Comparison of ENCODE assay signal across 8 mouse cellular contexts in the genomic region with DNA sequence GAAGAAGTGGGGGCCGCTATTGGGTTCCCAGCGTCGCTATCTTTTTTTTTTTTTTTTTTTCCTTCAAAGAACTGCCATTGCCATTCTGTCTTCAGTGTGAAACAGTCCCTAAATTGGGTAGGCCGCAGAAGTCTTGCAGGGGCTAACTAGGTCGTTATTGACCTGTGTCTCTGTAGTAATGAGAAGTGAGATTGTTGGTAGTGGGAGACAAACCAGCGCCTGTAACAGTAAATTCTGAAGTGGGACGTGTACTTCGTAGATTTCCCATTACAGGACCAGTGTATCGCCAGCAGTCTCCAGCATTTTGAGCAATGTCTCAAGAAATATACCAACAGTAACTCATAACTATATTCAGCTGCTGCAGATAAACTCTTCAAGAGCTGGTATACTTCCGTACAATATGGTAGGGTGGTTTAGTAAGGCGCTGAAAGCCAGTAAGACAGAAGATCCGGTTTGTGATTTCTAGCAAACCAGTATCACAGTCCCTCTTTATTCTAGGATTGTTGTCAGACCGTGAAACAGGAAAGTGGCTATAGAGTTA. TPM values are rescaled to one million over a fixed set of nuclear protein-coding genes. Genes with fewer than 3 reads are reported as not detected.
DNase-seq lines count a peak whose midpoint lies in the region; ATAC-seq and TF ChIP-seq lines count a peak whose summit lies in the region.

No protein-coding gene starts in this region.

- no peak for TF ChIP-seq POLR2A in liver, adult 2 months (IDR thresholded peaks at IDR 0.05; ENCODE audit: extremely low read depth, insufficient read depth, low read length)

- H3K9me3 ChIP-seq in forebrain, postnatal 0 days (ENCODE audit: low read length), result no peaks in the 10 kb centered on the region
- no peaks in the 10 kb centered on the region for H3K9me3 ChIP-seq in midbrain, embryonic 10.5 days (replicated peaks)

- peak overlapping the region; percentile 14; the same call in 1 of the 2 replicates for H3K27ac ChIP-seq in liver, adult 2 months (replicated peaks; ENCODE audit: insufficient read depth, low read depth, low read length)
- peak overlapping the region; percentile 91; the same call in 1 of the 2 replicates for H3K27ac ChIP-seq in forebrain, postnatal 0 days (ENCODE audit: low read depth, low read length)
- peak overlapping the region; percentile 96 for H3K27ac ChIP-seq in midbrain, embryonic 10.5 days (replicated peaks)

- H3K4me2 ChIP-seq in forebrain, postnatal 0 days (ENCODE audit: low read depth), result peak overlapping the region; percentile 60

- H3K36me3 ChIP-seq in liver, adult 2 months (ENCODE audit: control insufficient read depth, insufficient read depth, low read length), result peaks cover 12% of the 10 kb centered on the region
- peaks cover 3% of the 10 kb centered on the region; the same call in 1 of the 2 replicates for H3K36me3 ChIP-seq in forebrain, postnatal 0 days (ENCODE audit: insufficient read depth)
- H3K36me3 ChIP-seq in midbrain, embryonic 10.5 days, result peaks cover 38% of the 10 kb centered on the region

- TF ChIP-seq CTCF in liver, adult 2 months (IDR thresholded peaks at IDR 0.05; ENCODE audit: low read depth, low read length), result no peak
- TF ChIP-seq CTCF in forebrain, postnatal 0 days (IDR thresholded peaks at IDR 0.05; ENCODE audit: low read depth), result no peak

- peaks cover 10% of the 10 kb centered on the region; the same call in 1 of the 2 replicates for H3K79me2 ChIP-seq in liver, adult 2 months (ENCODE audit: control insufficient read depth, insufficient read depth, low read length)

- no peaks in the 10 kb centered on the region for H3K27me3 ChIP-seq in liver, adult 2 months (ENCODE audit: control insufficient read depth, insufficient read depth, low read length)
- H3K27me3 ChIP-seq in forebrain, postnatal 0 days (ENCODE audit: insufficient read depth, low read length), result no peaks in the 10 kb centered on the region
- H3K27me3 ChIP-seq in midbrain, embryonic 10.5 days (ENCODE audit: low read depth, poor library complexity, severe bottlenecking), result no peaks in the 10 kb centered on the region

- DNase-seq in liver, adult 2 months (ENCODE audit: extremely low read depth, low read depth, low spot score), result peak; percentile 21
- no peak for DNase-seq in liver
- no peak for DNase-seq in forebrain, postnatal 0 days
- DNase-seq in midbrain, embryonic 10.5 days (ENCODE audit: low spot score), result no peak
- no peak for DNase-seq in adrenal gland, adult 18-20 months (ENCODE audit: low spot score in 2 of 2)
- DNase-seq in cerebellum, postnatal 36 days, result no peak

- WGBS in liver, adult 2 months, result 2% methylated on average over 13 of the region's 13 CpGs
- 3% methylated on average over 13 of the region's 13 CpGs for WGBS in forebrain, postnatal 0 days
- 8% methylated on average over 13 of the region's 13 CpGs for WGBS in midbrain, embryonic 10.5 days

- H3K9ac ChIP-seq in liver, adult 2 months (ENCODE audit: low read depth, low read length), result peak overlapping the region; percentile 94
- H3K9ac ChIP-seq in forebrain, postnatal 0 days, result peak overlapping the region; percentile 96

- peak; percentile 16 for ATAC-seq in activated CD4-positive, CD25-positive, alpha-beta regulatory T cell, adult 4 months
- no peak for ATAC-seq in forebrain, postnatal 0 days
- no peak for ATAC-seq in megakaryocyte progenitor cell, adult 5-6 weeks (replicated peaks; ENCODE audit: poor library complexity)

- H3K4me3 ChIP-seq in liver, adult 2 months (ENCODE audit: insufficient read depth, low read depth, low read length), result peak overlapping the region; percentile 98
- H3K4me3 ChIP-seq in forebrain, postnatal 0 days (ENCODE audit: low read depth, low read length), result peak overlapping the region; percentile 100
- H3K4me3 ChIP-seq in midbrain, embryonic 10.5 days, result peak overlapping the region; percentile 90

- H3K4me1 ChIP-seq in liver, adult 2 months (ENCODE audit: control insufficient read depth, insufficient read depth, low read length), result peaks cover 10% of the 10 kb centered on the region; the same call in 1 of the 2 replicates
- H3K4me1 ChIP-seq in forebrain, postnatal 0 days (ENCODE audit: insufficient read depth), result 0 out of 2 replicates have a peak, but pooled peaks cover 7% of the 10 kb centered on the region
- peaks cover 22% of the 10 kb centered on the region for H3K4me1 ChIP-seq in midbrain, embryonic 10.5 days

RNA-seq across cellular contexts. Expression of a gene that starts 0.8 kb away (rescaled TPM):
- 20.9 and 40.3 TPM in 2 replicates for total RNA-seq in liver, adult 2 months (2014; rRNA removed)
- polyA plus RNA-seq in liver, adult 2 months (2012; rRNA removed), result 1.5 and 1.8 TPM in 2 replicates
- 100 to 1,000 TPM; 313 to 322 TPM for polyA plus RNA-seq in activated CD4-positive, CD25-positive, alpha-beta regulatory T cell, adult 4 months (2017; shearing (Covaris generic))
- total RNA-seq in forebrain, postnatal 0 days (2014; rRNA removed), result 130 and 152 TPM in 2 replicates
- polyA plus RNA-seq in forebrain, postnatal 0 days (2015; fragmentation: Nextera tagmentation; extraction: Ambion mirVana), result 287 and 316 TPM in 2 replicates
- polyA plus RNA-seq in midbrain, embryonic 10.5 days (2016; fragmentation: Nextera tagmentation; extraction: Ambion mirVana), result 354 and 383 TPM in 2 replicates
- total RNA-seq in adrenal gland, adult 18-20 months (2021), result 100 to 1,000 TPM; 137 to 172 TPM
- 421 and 424 TPM in 2 replicates for total RNA-seq in megakaryocyte progenitor cell, adult 5-6 weeks (2015)
- total RNA-seq in megakaryocyte progenitor cell, adult 5-6 weeks (2017), result 505 and 604 TPM in 2 replicates

RNA-seq across cellular contexts. Expression of a gene that starts 23.2 kb away (rescaled TPM):
- total RNA-seq in liver, adult 2 months (2014; rRNA removed), result 10.7 and 14.7 TPM in 2 replicates
- polyA plus RNA-seq in liver, adult 2 months (2012; rRNA removed), result 7.9 and 9.7 TPM in 2 replicates
- polyA plus RNA-seq in activated CD4-positive, CD25-positive, alpha-beta regulatory T cell, adult 4 months (2017; shearing (Covaris generic)), result 10 to 100 TPM; 57.9 to 63.0 TPM
- 12.5 and 13.0 TPM in 2 replicates for total RNA-seq in forebrain, postnatal 0 days (2014; rRNA removed)
- 30.5 and 32.3 TPM in 2 replicates for polyA plus RNA-seq in forebrain, postnatal 0 days (2015; fragmentation: Nextera tagmentation; extraction: Ambion mirVana)
- polyA plus RNA-seq in midbrain, embryonic 10.5 days (2016; fragmentation: Nextera tagmentation; extraction: Ambion mirVana), result 43.4 and 44.7 TPM in 2 replicates
- total RNA-seq in adrenal gland, adult 18-20 months (2021), result 10 to 100 TPM; 15.7 to 17.3 TPM
- total RNA-seq in megakaryocyte progenitor cell, adult 5-6 weeks (2015), result 41.4 and 42.9 TPM in 2 replicates
- 35.3 and 44.0 TPM in 2 replicates for total RNA-seq in megakaryocyte progenitor cell, adult 5-6 weeks (2017)

RNA-seq across cellular contexts. Expression of a gene that starts 34.9 kb away (rescaled TPM):
- 63.0 and 65.2 TPM in 2 replicates for total RNA-seq in liver, adult 2 months (2014; rRNA removed)
- polyA plus RNA-seq in liver, adult 2 months (2012; rRNA removed), result 12.0 and 12.8 TPM in 2 replicates
- 10 to 100 TPM; 13.1 to 16.7 TPM for polyA plus RNA-seq in activated CD4-positive, CD25-positive, alpha-beta regulatory T cell, adult 4 months (2017; shearing (Covaris generic))
- total RNA-seq in forebrain, postnatal 0 days (2014; rRNA removed), result 42.9 and 53.9 TPM in 2 replicates
- 7.7 and 10.9 TPM in 2 replicates for polyA plus RNA-seq in forebrain, postnatal 0 days (2015; fragmentation: Nextera tagmentation; extraction: Ambion mirVana)
- polyA plus RNA-seq in midbrain, embryonic 10.5 days (2016; fragmentation: Nextera tagmentation; extraction: Ambion mirVana), result 11.7 and 15.9 TPM in 2 replicates
- 10 to 100 TPM; 66.6 to 85.9 TPM for total RNA-seq in adrenal gland, adult 18-20 months (2021)
- total RNA-seq in megakaryocyte progenitor cell, adult 5-6 weeks (2015), result 34.8 and 42.0 TPM in 2 replicates
- total RNA-seq in megakaryocyte progenitor cell, adult 5-6 weeks (2017), result 31.7 and 45.8 TPM in 2 replicates

RNA-seq across cellular contexts. Expression of a gene that starts 40.4 kb away (rescaled TPM):
- 1.5 and 2.3 TPM in 2 replicates for total RNA-seq in liver, adult 2 months (2014; rRNA removed)
- polyA plus RNA-seq in liver, adult 2 months (2012; rRNA removed), result 0.22 and 0.46 TPM in 2 replicates
- under 1 TPM in 1 of 2 experiments, not detected in 1; 0.34 TPM for polyA plus RNA-seq in activated CD4-positive, CD25-positive, alpha-beta regulatory T cell, adult 4 months (2017; shearing (Covaris generic))
- 163 and 199 TPM in 2 replicates for total RNA-seq in forebrain, postnatal 0 days (2014; rRNA removed)
- 43.0 and 87.2 TPM in 2 replicates for polyA plus RNA-seq in forebrain, postnatal 0 days (2015; fragmentation: Nextera tagmentation; extraction: Ambion mirVana)
- 26.7 and 32.2 TPM in 2 replicates for polyA plus RNA-seq in midbrain, embryonic 10.5 days (2016; fragmentation: Nextera tagmentation; extraction: Ambion mirVana)
- 1 to 10 TPM; 5.9 to 6.0 TPM for total RNA-seq in adrenal gland, adult 18-20 months (2021)
- total RNA-seq in megakaryocyte progenitor cell, adult 5-6 weeks (2015), result 15.1 and 18.7 TPM in 2 replicates
- total RNA-seq in megakaryocyte progenitor cell, adult 5-6 weeks (2017), result 28.6 and 30.4 TPM in 2 replicates

Comparison
In these comparisons a context has a peak if more than half of its experiments do, and no peak if none do; other contexts are left out.
1. H3K27ac ChIP-seq: peak in every context shown above with its lines; median percentile 96 in midbrain, embryonic 10.5 days; 91 in forebrain, postnatal 0 days; 14 in liver, adult 2 months.